1 mouse cellular context compared by ENCODE assay signal in genomic region chr13:73628586-73629113, GRCm38 (mm10).
A peak's percentile ranks its signal among the peaks of the same experiment; 100 is the strongest.
TF ChIP-seq lines count a peak whose summit lies in the region.

No protein-coding gene starts in this region.

TF ChIP-seq in MEL, 35 proteins besides CTCF, POLR2A, EP300 and RAD21 (continued from another document):
- TF ChIP-seq MXI1 (IDR thresholded peaks at IDR 0.05; ENCODE audit: low read depth, low read length): peak; percentile 25; the same call in 1 of the 2 replicates
- TF ChIP-seq TAL1 (IDR thresholded peaks at IDR 0.05; ENCODE audit: low read length): 0 out of 2 replicates have a peak, but pooled peaks have one; percentile 4
- no peak for TF ChIP-seq ELF1 (IDR thresholded peaks at IDR 0.05; ENCODE audit: low read depth, low read length)
- no peak for TF ChIP-seq BHLHE40 (IDR thresholded peaks at IDR 0.05; ENCODE audit: borderline replicate concordance, low read depth, low read length)
- peak; percentile 46; the same call in 1 of the 2 replicates for TF ChIP-seq ETS1 (IDR thresholded peaks at IDR 0.05; ENCODE audit: low read depth, low read length)
- no peak for TF ChIP-seq CHD1 (IDR thresholded peaks at IDR 0.05; ENCODE audit: low read depth, low read length)
- no peak for TF ChIP-seq NELFE (IDR thresholded peaks at IDR 0.05; ENCODE audit: low read depth, low read length)
- no peak for TF ChIP-seq POLR2AphosphoS2 (IDR thresholded peaks at IDR 0.05; ENCODE audit: low read length)
- TF ChIP-seq RCOR1 (IDR thresholded peaks at IDR 0.05; ENCODE audit: low read depth, low read length): no peak
- peak; percentile 50; the same call in 1 of the 2 replicates for TF ChIP-seq MAZ (IDR thresholded peaks at IDR 0.05; ENCODE audit: low read depth, low read length)
- TF ChIP-seq SIN3A (IDR thresholded peaks at IDR 0.05; ENCODE audit: low read length): 0 out of 2 replicates have a peak, but pooled peaks have one; percentile 30
- no peak for TF ChIP-seq NRF1 (IDR thresholded peaks at IDR 0.05; ENCODE audit: insufficient read depth, low read depth, low read length, poor library complexity, severe bottlenecking)
